In the genomic region with DNA sequence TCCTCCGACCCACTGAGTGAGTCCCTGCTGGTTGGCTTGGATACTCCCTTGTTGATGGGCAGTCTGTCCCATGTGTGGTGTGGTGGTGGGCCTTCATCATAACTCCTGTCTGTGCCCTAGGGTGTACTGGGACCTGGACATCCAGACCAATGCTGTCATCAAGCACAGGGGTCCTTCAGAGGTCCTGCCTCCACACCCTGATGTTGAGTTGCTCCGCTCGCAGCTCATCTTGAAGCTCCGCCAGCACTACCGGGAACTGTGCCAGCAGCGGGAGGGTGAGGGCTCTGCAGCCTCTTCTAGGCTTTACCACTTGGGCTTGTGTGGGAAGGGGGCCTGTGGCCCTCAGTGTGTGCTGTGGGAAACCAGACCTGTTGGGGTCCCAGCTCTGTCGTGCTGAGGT, we compare ENCODE assay signal across 10 mouse cellular contexts. TPM values are rescaled to one million over a fixed set of nuclear protein-coding genes. Genes with fewer than 3 reads are reported as not detected.
A peak's percentile ranks its signal among the peaks of the same experiment; 100 is the strongest.
DNase-seq lines count a peak whose midpoint lies in the region; ATAC-seq and TF ChIP-seq lines count a peak whose summit lies in the region.
"Had no signal": no experiment of that assay in that cellular context is flagged by ENCODE, and none has a peak within 500 bp of the region (broad histone marks: within the 10 kb centered on the region; RNA-seq: fewer than 3 reads in every experiment).

No protein-coding gene starts in this region.

- ATAC-seq in hindbrain, embryonic 13.5 days (ENCODE audit: low FRiP score) = no peak
- ATAC-seq in hindbrain, embryonic 12.5 days (ENCODE audit: low FRiP score) = no peak
- 0 out of 2 replicates have a peak, but pooled peaks have one; percentile 39 for ATAC-seq in lung, postnatal 0 days
- ATAC-seq in erythroblast, adult 5-6 weeks (replicated peaks; ENCODE audit: low FRiP score, poor library complexity, severe bottlenecking) = no peak

- TF ChIP-seq EP300 in lung, postnatal 0 days (IDR thresholded peaks at IDR 0.05) = no peak

- no peak for TF ChIP-seq CTCF in lung, postnatal 0 days (IDR thresholded peaks at IDR 0.05)

- H3K9ac ChIP-seq in hindbrain, embryonic 13.5 days = peak overlapping the region; percentile 29; the same call in 1 of the 2 replicates
- no peak overlapping the region for H3K9ac ChIP-seq in hindbrain, embryonic 12.5 days
- no peak overlapping the region for H3K9ac ChIP-seq in lung, postnatal 0 days (replicated peaks; ENCODE audit: low read depth)
- H3K9ac ChIP-seq: embryonic facial prominence, embryonic 13.5 days; liver, embryonic 14.5 days had no signal

- no peaks in the 10 kb centered on the region for H3K9me3 ChIP-seq in hindbrain, embryonic 13.5 days
- H3K9me3 ChIP-seq in hindbrain, embryonic 12.5 days (replicated peaks) = no peaks in the 10 kb centered on the region
- H3K9me3 ChIP-seq in lung, postnatal 0 days (ENCODE audit: low read length) = no peaks in the 10 kb centered on the region
- H3K9me3 ChIP-seq: embryonic facial prominence, embryonic 13.5 days had no signal

- no peak overlapping the region for H3K4me3 ChIP-seq in hindbrain, embryonic 13.5 days
- H3K4me3 ChIP-seq in hindbrain, embryonic 12.5 days = no peak overlapping the region
- no peak overlapping the region for H3K4me3 ChIP-seq in lung, postnatal 0 days (ENCODE audit: low read depth, low read length)
- H3K4me3 ChIP-seq: embryonic facial prominence, embryonic 13.5 days had no signal

- H3K27ac ChIP-seq in hindbrain, embryonic 13.5 days = peak overlapping the region; percentile 26; the same call in 1 of the 2 replicates
- H3K27ac ChIP-seq in hindbrain, embryonic 12.5 days = no peak overlapping the region
- no peak overlapping the region for H3K27ac ChIP-seq in lung, postnatal 0 days (ENCODE audit: low read length)
- H3K27ac ChIP-seq: embryonic facial prominence, embryonic 13.5 days; liver, embryonic 14.5 days had no signal

- peak; percentile 90 for DNase-seq in adrenal gland, postnatal 10 days
- DNase-seq in frontal cortex, postnatal 25 days (ENCODE audit: low spot score in 2 of 2) = peak; percentile 61 to 76
- peak; percentile 80 to 83 for DNase-seq in kidney, postnatal 4 days
- peak; percentile 45 for DNase-seq in lung, postnatal 0 days (ENCODE audit: low spot score)
- no peak for DNase-seq in embryo, embryonic 10 days (ENCODE audit: low spot score)

- H3K4me1 ChIP-seq in hindbrain, embryonic 13.5 days (replicated peaks) = peaks cover 15% of the 10 kb centered on the region
- peaks cover 6% of the 10 kb centered on the region for H3K4me1 ChIP-seq in hindbrain, embryonic 12.5 days
- no peaks in the 10 kb centered on the region for H3K4me1 ChIP-seq in lung, postnatal 0 days (ENCODE audit: insufficient read depth, low read depth, low read length)

- no peaks in the 10 kb centered on the region for H3K27me3 ChIP-seq in hindbrain, embryonic 13.5 days
- H3K27me3 ChIP-seq in hindbrain, embryonic 12.5 days = no peaks in the 10 kb centered on the region
- no peaks in the 10 kb centered on the region for H3K27me3 ChIP-seq in lung, postnatal 0 days (replicated peaks; ENCODE audit: insufficient read depth, low read length)
- H3K27me3 ChIP-seq: embryonic facial prominence, embryonic 13.5 days had no signal

- no peak overlapping the region for H3K4me2 ChIP-seq in hindbrain, embryonic 13.5 days
- no peak overlapping the region for H3K4me2 ChIP-seq in hindbrain, embryonic 12.5 days (replicated peaks)
- no peak overlapping the region for H3K4me2 ChIP-seq in lung, postnatal 0 days (replicated peaks; ENCODE audit: low read depth, low read length)
- H3K4me2 ChIP-seq: embryonic facial prominence, embryonic 13.5 days had no signal

- 67% methylated on average over 7 of the region's 7 CpGs for WGBS in hindbrain, embryonic 13.5 days
- WGBS in hindbrain, embryonic 12.5 days = 92% methylated on average over 7 of the region's 7 CpGs
- WGBS in lung, postnatal 0 days = 30% methylated on average over 7 of the region's 7 CpGs

- H3K36me3 ChIP-seq in hindbrain, embryonic 13.5 days = peaks cover 76% of the 10 kb centered on the region
- peaks cover 77% of the 10 kb centered on the region for H3K36me3 ChIP-seq in hindbrain, embryonic 12.5 days
- peaks cover 63% of the 10 kb centered on the region for H3K36me3 ChIP-seq in lung, postnatal 0 days (ENCODE audit: insufficient read depth, low read length)

RNA-seq across cellular contexts. Expression of a gene that starts 6.7 kb away (rescaled TPM):
- 87.8 and 95.3 TPM in 2 replicates for polyA plus RNA-seq in hindbrain, embryonic 13.5 days (2015; fragmentation: Nextera tagmentation; extraction: Ambion mirVana)
- polyA plus RNA-seq in hindbrain, embryonic 12.5 days (2016; fragmentation: Nextera tagmentation; extraction: Ambion mirVana) = 85.2 and 87.6 TPM in 2 replicates
- 10 to 100 TPM; 47.1 to 55.0 TPM for total RNA-seq in adrenal gland, postnatal 10 days (2021)
- polyA plus RNA-seq in lung, postnatal 0 days (2015; fragmentation: Nextera tagmentation; extraction: Ambion mirVana) = 60.9 and 71.3 TPM in 2 replicates
- 5.6 and 22.6 TPM in 2 replicates for total RNA-seq in erythroblast, adult 5-6 weeks (2015; ENCODE audit: low replicate concordance)
- 19.0 and 30.5 TPM in 2 replicates for total RNA-seq in erythroblast, adult 5-6 weeks (2017; ENCODE audit: low replicate concordance)

RNA-seq across cellular contexts. Expression of a gene that starts 25.8 kb away (rescaled TPM):
- 13.1 and 13.9 TPM in 2 replicates for polyA plus RNA-seq in hindbrain, embryonic 13.5 days (2015; fragmentation: Nextera tagmentation; extraction: Ambion mirVana)
- polyA plus RNA-seq in hindbrain, embryonic 12.5 days (2016; fragmentation: Nextera tagmentation; extraction: Ambion mirVana) = 17.3 and 18.2 TPM in 2 replicates
- total RNA-seq in adrenal gland, postnatal 10 days (2021) = 10 to 100 TPM; 13.4 to 16.2 TPM
- polyA plus RNA-seq in lung, postnatal 0 days (2015; fragmentation: Nextera tagmentation; extraction: Ambion mirVana) = 5.0 and 5.2 TPM in 2 replicates
- 13.4 and 17.9 TPM in 2 replicates for total RNA-seq in erythroblast, adult 5-6 weeks (2015; ENCODE audit: low replicate concordance)
- total RNA-seq in erythroblast, adult 5-6 weeks (2017; ENCODE audit: low replicate concordance) = 9.9 and 10.3 TPM in 2 replicates

RNA-seq across cellular contexts. Expression of a gene that starts 28.3 kb away (rescaled TPM):
- 123 and 127 TPM in 2 replicates for polyA plus RNA-seq in hindbrain, embryonic 13.5 days (2015; fragmentation: Nextera tagmentation; extraction: Ambion mirVana)
- 77.3 and 78.5 TPM in 2 replicates for polyA plus RNA-seq in hindbrain, embryonic 12.5 days (2016; fragmentation: Nextera tagmentation; extraction: Ambion mirVana)
- total RNA-seq in adrenal gland, postnatal 10 days (2021) = 10 to 100 TPM; 31.5 to 36.6 TPM
- 286 and 314 TPM in 2 replicates for polyA plus RNA-seq in lung, postnatal 0 days (2015; fragmentation: Nextera tagmentation; extraction: Ambion mirVana)
- 0.58 and 0.84 TPM in 2 replicates for total RNA-seq in erythroblast, adult 5-6 weeks (2015; ENCODE audit: low replicate concordance)
- total RNA-seq in erythroblast, adult 5-6 weeks (2017; ENCODE audit: low replicate concordance) = 1.8 and 3.3 TPM in 2 replicates

RNA-seq across cellular contexts. Expression of a gene that starts 52.5 kb away (rescaled TPM):
- 5.4 and 5.9 TPM in 2 replicates for polyA plus RNA-seq in hindbrain, embryonic 13.5 days (2015; fragmentation: Nextera tagmentation; extraction: Ambion mirVana)
- polyA plus RNA-seq in hindbrain, embryonic 12.5 days (2016; fragmentation: Nextera tagmentation; extraction: Ambion mirVana) = 5.5 and 6.1 TPM in 2 replicates
- total RNA-seq in adrenal gland, postnatal 10 days (2021) = 1 to 10 TPM; 3.4 to 8.0 TPM
- polyA plus RNA-seq in lung, postnatal 0 days (2015; fragmentation: Nextera tagmentation; extraction: Ambion mirVana) = 5.4 and 6.5 TPM in 2 replicates
- total RNA-seq in erythroblast, adult 5-6 weeks (2015; ENCODE audit: low replicate concordance) = not detected in 2 replicates
- total RNA-seq in erythroblast, adult 5-6 weeks (2017; ENCODE audit: low replicate concordance) = 1.4 TPM in 1 of 2 replicates, not detected in the other

RNA-seq across cellular contexts. Expression of a gene that starts 53.1 kb away (rescaled TPM):
- 101 and 109 TPM in 2 replicates for polyA plus RNA-seq in hindbrain, embryonic 13.5 days (2015; fragmentation: Nextera tagmentation; extraction: Ambion mirVana)
- polyA plus RNA-seq in hindbrain, embryonic 12.5 days (2016; fragmentation: Nextera tagmentation; extraction: Ambion mirVana) = 108 and 112 TPM in 2 replicates
- 100 to 1,000 TPM; 100 to 103 TPM for total RNA-seq in adrenal gland, postnatal 10 days (2021)
- polyA plus RNA-seq in lung, postnatal 0 days (2015; fragmentation: Nextera tagmentation; extraction: Ambion mirVana) = 146 and 147 TPM in 2 replicates
- total RNA-seq in erythroblast, adult 5-6 weeks (2015; ENCODE audit: low replicate concordance) = 26.8 and 36.1 TPM in 2 replicates
- 33.5 and 39.9 TPM in 2 replicates for total RNA-seq in erythroblast, adult 5-6 weeks (2017; ENCODE audit: low replicate concordance)
